Mouse (Mus musculus) embryo, embryonic 10 days (tissue): ENCODE results near the gene Sult4a1.

ENCODE experiments used
- DNase-seq: peaks from one replicate; pipeline ENCODE4 v3.0.0-alpha.2; 2015; ENCODE audit warnings: low spot score

Gene Sult4a1

GRCm38 (mm10) chr15:84096051-84096450, 9.5 kb downstream of the Sult4a1 start:
- DNase-seq: no peak

- DNase-seq: no peak
These were observed 10.6 kb downstream of the Sult4a1 start for GRCm38 (mm10) chr15:84094921-84095320.

GRCm38 (mm10) chr15:84086775-84087174, 18.8 kb downstream of the Sult4a1 start:
- no peak for DNase-seq

- peak; percentile 74 for DNase-seq
These were observed 19.2 kb downstream of the Sult4a1 start for GRCm38 (mm10) chr15:84086364-84086763.

GRCm38 (mm10) chr15:84080069-84080468, 25.5 kb downstream of the Sult4a1 start:
- DNase-seq: no peak

- no peak for DNase-seq
These were observed 26.0 kb downstream of the Sult4a1 start for GRCm38 (mm10) chr15:84079519-84079918.

GRCm38 (mm10) chr15:84078667-84079066, 26.9 kb downstream of the Sult4a1 start:
- no peak for DNase-seq

GRCm38 (mm10) chr15:84077151-84077550, 28.4 kb downstream of the Sult4a1 start:
- DNase-seq: peak; percentile 20

GRCm38 (mm10) chr15:84074705-84075185, 30.8 kb downstream of the Sult4a1 start:
- peak; percentile 52 for DNase-seq

GRCm38 (mm10) chr15:84073911-84074704, 31.4 kb downstream of the Sult4a1 start:
- DNase-seq: peak; percentile 89

GRCm38 (mm10) chr15:84073058-84073457, 32.5 kb downstream of the Sult4a1 start:
- DNase-seq: peak; percentile 35

GRCm38 (mm10) chr15:84072226-84072625, 33.3 kb downstream of the Sult4a1 start:
- DNase-seq: peak; percentile 87

- peak; percentile 51 for DNase-seq
These were observed 35.4 kb downstream of the Sult4a1 start for GRCm38 (mm10) chr15:84070116-84070676.

- no peak for DNase-seq
These were observed 36.0 kb downstream of the Sult4a1 start for GRCm38 (mm10) chr15:84069455-84070050.

- DNase-seq: no peak
These were observed 39.9 kb downstream of the Sult4a1 start for GRCm38 (mm10) chr15:84065701-84066100.

GRCm38 (mm10) chr15:84065140-84065539, 40.4 kb downstream of the Sult4a1 start, which contains the start of gene Efcab6:
Gene Efcab6 (minus strand): TSS chr15:84065379.
- DNase-seq: peak; percentile 71

GRCm38 (mm10) chr15:84058841-84059240, 46.7 kb downstream of the Sult4a1 start:
- DNase-seq: no peak

GRCm38 (mm10) chr15:84056083-84056482, 49.5 kb downstream of the Sult4a1 start:
- no peak for DNase-seq

- DNase-seq: peak; percentile 89
These were observed 51.7 kb downstream of the Sult4a1 start for GRCm38 (mm10) chr15:84053859-84054258.

GRCm38 (mm10) chr15:84053240-84053639, 52.3 kb downstream of the Sult4a1 start:
- DNase-seq: no peak

GRCm38 (mm10) chr15:84052390-84052789, 53.2 kb downstream of the Sult4a1 start:
- DNase-seq: no peak

GRCm38 (mm10) chr15:84049570-84049969, 56.0 kb downstream of the Sult4a1 start:
- DNase-seq: no peak

- no peak for DNase-seq
These were observed 60.0 kb downstream of the Sult4a1 start for GRCm38 (mm10) chr15:84045562-84045961.
